Mouse (Mus musculus) kidney, embryonic 14.5 days (tissue): ENCODE measurements around the gene Foxl2. TPM values are rescaled to one million over a fixed set of nuclear protein-coding genes. Genes with fewer than 3 reads are reported as not detected.

Experiments used
- ATAC-seq: fragments of 200-750 bp; cut with Nextera tagmentation; 2 replicates; pipeline ENCODE4 v1.8.0; 2017; ENCODE audit warnings: moderate number of reproducible peaks, mild to moderate bottlenecking, moderate TSS enrichment, moderate library complexity; ENCODE audit not compliant: low FRiP score, low TSS enrichment
- H3K27ac ChIP-seq: fragments of 300-500 bp; sonication (generic); 2 replicates; pipeline ENCODE4 v1.5.1; 2014; ENCODE audit warnings: low read depth, mild to moderate bottlenecking, low read length, moderate library complexity, mixed read lengths
- H3K27me3 ChIP-seq: fragments of 300-500 bp; sonication (generic); 2 replicates; pipeline ENCODE4 v1.6.1; 2014; ENCODE audit warnings: mild to moderate bottlenecking, low read length; ENCODE audit not compliant: control insufficient read depth, insufficient read depth
- H3K36me3 ChIP-seq: fragments of 300-500 bp; sonication (generic); 2 replicates; pipeline ENCODE4 v1.6.1; 2014; ENCODE audit warnings: low read length, mixed read lengths; ENCODE audit not compliant: control insufficient read depth, insufficient read depth
- H3K4me1 ChIP-seq: fragments of 300-500 bp; sonication (generic); 2 replicates; pipeline ENCODE4 v1.6.1; 2014; ENCODE audit warnings: low read length, mixed read lengths; ENCODE audit not compliant: control insufficient read depth, insufficient read depth
- H3K4me2 ChIP-seq: fragments of 300-500 bp; sonication (generic); replicated peaks from 2 replicates; pipeline ENCODE4 v1.6.1; 2014; ENCODE audit warnings: low read depth, mild to moderate bottlenecking, low read length
- H3K4me3 ChIP-seq: fragments of 300-500 bp; sonication (generic); 2 replicates; pipeline ENCODE4 v1.5.1; 2014; ENCODE audit warnings: mild to moderate bottlenecking, low read length
- H3K9ac ChIP-seq: fragments of 300-500 bp; sonication (generic); 2 replicates; pipeline ENCODE4 v1.6.1; 2014; ENCODE audit warnings: low read depth, mild to moderate bottlenecking, low read length, moderate library complexity
- H3K9me3 ChIP-seq: fragments of 300-500 bp; sonication (generic); 2 replicates; pipeline ENCODE4 v1.6.1; 2016; ENCODE audit warnings: low read length; ENCODE audit not compliant: control insufficient read depth
- WGBS: fragments of 180-500 bp; shearing (Covaris S2); extraction: QIAGEN DNeasy Blood & Tissue Kit; methylation state at CpG from one replicate; pipeline ENCODE4 v1.1.7; 2014; 5-methylcytosine and 5-hydroxymethylcytosine counted together
- polyA plus RNA-seq: library from polyadenylated mRNA; unstranded; fragments of >200 nt; fragmentation: Nextera tagmentation; extraction: Ambion mirVana; gene quantifications from 2 replicates; pipeline ENCODE4 v1.2.1, GENCODE M21; 2014

Foxl2 gene
- polyA plus RNA-seq, 1 experiment from 2014 or later = not detected

DNA sequence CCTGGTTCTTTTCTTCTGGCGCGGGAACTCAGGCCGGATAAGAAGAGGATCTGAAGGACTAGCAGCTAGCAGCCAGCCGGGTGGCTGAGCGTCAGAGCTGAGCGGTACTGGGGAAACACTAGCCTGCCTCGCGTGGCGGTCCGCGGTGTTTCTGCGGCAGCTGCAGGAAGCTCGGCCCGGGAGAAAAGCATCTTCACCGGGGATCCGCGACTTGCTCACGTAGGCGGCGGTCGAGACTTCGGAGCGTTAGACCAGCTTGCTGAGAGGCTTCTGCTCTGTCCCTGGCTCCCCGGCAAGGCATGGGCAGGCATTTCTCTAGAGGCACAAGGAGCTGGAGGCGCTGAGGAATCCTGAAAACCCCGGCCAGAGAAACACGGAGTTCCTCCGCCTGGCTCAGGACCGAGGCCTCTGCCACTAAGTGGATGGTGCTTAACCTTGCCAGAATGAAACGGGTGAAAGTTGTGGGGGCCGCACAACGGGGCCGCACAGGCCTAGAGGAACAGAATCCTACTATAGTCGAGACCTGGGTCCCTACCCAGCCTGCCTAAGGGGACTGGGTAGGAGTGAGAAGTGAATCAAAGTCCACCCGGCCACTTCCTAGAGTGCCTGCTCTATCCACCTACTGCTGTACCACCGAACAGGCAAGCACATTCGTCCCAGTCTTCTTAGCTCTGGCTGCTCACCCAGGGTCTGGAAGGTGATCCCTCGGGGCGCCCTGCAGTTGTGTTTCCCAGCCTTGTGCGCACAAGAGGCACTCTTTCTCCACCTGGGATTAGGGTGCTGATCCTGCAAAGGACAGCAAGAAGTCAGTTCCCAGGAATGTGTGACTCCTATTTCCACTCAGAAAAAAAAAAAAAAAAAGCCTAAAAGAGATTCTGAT lies 2.7 kb upstream of the Foxl2 start:
- Histone ChIP-seq H3K4me3 (0 out of 2 replicates have a peak overlapping the region, but pooled peaks have one; percentile 16), H3K36me3 (no peaks in the 10 kb centered on the region), H3K9me3 (no peaks in the 10 kb centered on the region), H3K27me3 (peaks cover 82% of the 10 kb centered on the region), H3K4me1 (peaks cover 18% of the 10 kb centered on the region), H3K4me2 (peak overlapping the region; percentile 15; the same call in 1 of the 2 replicates), H3K27ac (no peak overlapping the region), H3K9ac (no peak overlapping the region)
- no peak for ATAC-seq
- 1% methylated on average over 40 of the region's 40 CpGs for WGBS

DNA sequence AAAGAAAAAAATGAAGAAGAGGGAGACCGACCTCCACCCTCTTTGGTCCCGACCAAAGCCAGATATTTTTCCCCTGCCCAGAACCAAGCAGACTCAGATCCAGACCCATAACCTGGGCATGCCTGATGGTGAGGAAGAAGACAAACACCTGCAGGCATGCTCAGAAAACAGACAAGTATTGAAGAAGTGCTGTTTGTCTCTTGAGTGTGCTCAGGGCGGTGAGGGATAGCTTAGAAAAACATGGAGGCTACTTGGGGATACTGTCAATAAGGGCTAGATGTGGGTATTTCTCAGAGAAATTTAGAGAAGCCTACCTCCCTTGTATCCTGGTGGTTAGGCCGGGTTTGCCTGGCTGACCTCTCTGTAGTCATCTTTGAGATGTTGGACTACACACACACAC lies 1.8 kb upstream of the Foxl2 start:
- Histone ChIP-seq H3K36me3 (no peaks in the 10 kb centered on the region), H3K9ac (no peak overlapping the region), H3K4me2 (no peak overlapping the region), H3K27me3 (peaks cover 83% of the 10 kb centered on the region), H3K9me3 (no peaks in the 10 kb centered on the region), H3K27ac (no peak overlapping the region), H3K4me1 (peaks cover 18% of the 10 kb centered on the region), H3K4me3 (no peak overlapping the region)
- no peak for ATAC-seq
- WGBS = 6% methylated on average over 4 of the region's 4 CpGs

DNA sequence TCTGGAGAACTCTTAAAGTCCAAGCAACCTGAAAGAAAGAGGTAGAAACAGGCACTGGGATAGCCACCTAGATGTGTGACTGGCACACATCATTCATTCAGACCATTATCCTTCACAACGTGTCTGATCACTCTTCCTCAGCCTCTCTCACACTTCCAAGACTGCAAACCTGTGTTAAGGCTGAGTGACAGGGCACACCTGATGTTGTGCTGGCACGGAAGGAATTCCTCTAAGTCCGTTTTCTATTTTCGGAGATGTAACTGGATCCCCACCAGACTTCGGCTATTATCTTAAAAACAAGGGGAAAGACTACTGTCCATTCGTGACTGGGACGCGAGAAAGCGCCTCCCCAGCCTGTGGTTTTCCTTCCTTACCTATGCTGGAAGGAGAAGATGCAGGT lies 1.3 kb upstream of the Foxl2 start:
- Histone ChIP-seq H3K27ac (no peak overlapping the region), H3K9me3 (no peaks in the 10 kb centered on the region), H3K4me1 (peaks cover 18% of the 10 kb centered on the region), H3K27me3 (peaks cover 84% of the 10 kb centered on the region), H3K36me3 (no peaks in the 10 kb centered on the region), H3K9ac (no peak overlapping the region), H3K4me3 (no peak overlapping the region), H3K4me2 (no peak overlapping the region)
- WGBS = 2% methylated on average over 9 of the region's 9 CpGs
- no peak for ATAC-seq

DNA sequence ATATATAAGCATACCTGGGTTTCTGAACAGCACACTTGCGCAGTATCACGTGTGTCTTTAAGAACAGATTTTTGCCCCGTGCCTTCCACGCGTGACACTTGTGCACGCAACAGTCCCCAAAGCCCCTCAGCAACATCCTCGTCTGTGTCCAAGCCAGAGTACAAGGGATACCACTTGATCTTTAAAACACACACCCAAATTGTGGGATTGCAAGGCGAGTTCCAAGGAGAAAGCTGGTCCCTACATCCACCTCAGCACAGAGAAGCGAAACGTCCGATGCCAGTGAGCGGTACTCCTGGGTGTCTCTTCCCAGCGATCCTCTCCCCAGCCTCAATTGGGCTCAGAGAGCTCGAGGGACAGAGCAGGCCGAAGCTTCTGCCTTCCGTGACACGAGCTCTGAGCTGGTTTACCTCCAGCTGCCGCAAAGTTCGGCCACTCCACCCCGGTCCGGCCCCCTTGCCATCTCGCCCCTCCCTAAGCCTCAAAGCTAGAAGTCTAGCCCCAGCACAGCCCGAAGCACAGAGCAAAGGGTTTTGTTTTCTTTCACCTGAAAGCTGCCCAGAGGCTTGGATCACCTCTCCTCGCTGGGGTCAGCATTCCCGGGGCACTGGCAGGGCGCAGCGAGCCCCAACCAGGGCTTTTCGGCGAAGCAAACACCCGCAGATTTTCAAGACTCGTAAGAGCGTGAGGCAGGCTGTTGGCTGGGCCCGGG lies 541 bp upstream of the Foxl2 start:
- no peak for ATAC-seq
- H3K27me3 ChIP-seq = peaks cover 87% of the 10 kb centered on the region
- H3K36me3 ChIP-seq = no peaks in the 10 kb centered on the region
- no peaks in the 10 kb centered on the region for H3K9me3 ChIP-seq
- H3K27ac ChIP-seq = no peak overlapping the region
- H3K4me1 ChIP-seq = peaks cover 18% of the 10 kb centered on the region
- H3K9ac ChIP-seq = no peak overlapping the region
- 3% methylated on average over 33 of the region's 33 CpGs for WGBS
- peak overlapping the region; percentile 44 for H3K4me3 ChIP-seq
- peak overlapping the region; percentile 72 for H3K4me2 ChIP-seq

DNA sequence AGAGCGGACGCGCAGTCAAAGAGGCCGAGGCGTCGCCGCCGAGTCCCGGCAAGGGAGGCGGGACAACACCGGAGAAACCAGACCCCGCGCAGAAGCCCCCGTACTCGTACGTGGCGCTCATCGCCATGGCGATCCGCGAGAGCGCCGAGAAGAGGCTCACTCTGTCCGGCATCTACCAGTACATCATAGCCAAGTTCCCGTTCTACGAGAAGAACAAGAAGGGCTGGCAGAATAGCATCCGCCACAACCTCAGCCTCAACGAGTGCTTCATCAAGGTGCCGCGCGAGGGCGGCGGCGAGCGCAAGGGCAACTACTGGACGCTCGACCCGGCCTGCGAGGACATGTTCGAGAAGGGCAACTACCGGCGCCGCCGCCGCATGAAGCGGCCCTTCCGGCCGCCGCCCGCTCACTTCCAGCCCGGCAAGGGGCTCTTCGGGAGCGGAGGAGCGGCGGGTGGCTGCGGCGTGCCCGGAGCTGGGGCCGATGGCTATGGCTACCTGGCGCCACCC lies 682 bp downstream of the Foxl2 start:
- Histone ChIP-seq H3K27me3 (peaks cover 91% of the 10 kb centered on the region), H3K27ac (no peak overlapping the region), H3K9me3 (no peaks in the 10 kb centered on the region), H3K4me1 (peaks cover 18% of the 10 kb centered on the region), H3K9ac (peak overlapping the region; percentile 32), H3K4me3 (peak overlapping the region; percentile 44), H3K36me3 (no peaks in the 10 kb centered on the region), H3K4me2 (peak overlapping the region; percentile 72)
- WGBS = under 1% methylated on average over 46 of the region's 60 CpGs
- 0 out of 2 replicates have a peak, but pooled peaks have one; percentile 2 for ATAC-seq

DNA sequence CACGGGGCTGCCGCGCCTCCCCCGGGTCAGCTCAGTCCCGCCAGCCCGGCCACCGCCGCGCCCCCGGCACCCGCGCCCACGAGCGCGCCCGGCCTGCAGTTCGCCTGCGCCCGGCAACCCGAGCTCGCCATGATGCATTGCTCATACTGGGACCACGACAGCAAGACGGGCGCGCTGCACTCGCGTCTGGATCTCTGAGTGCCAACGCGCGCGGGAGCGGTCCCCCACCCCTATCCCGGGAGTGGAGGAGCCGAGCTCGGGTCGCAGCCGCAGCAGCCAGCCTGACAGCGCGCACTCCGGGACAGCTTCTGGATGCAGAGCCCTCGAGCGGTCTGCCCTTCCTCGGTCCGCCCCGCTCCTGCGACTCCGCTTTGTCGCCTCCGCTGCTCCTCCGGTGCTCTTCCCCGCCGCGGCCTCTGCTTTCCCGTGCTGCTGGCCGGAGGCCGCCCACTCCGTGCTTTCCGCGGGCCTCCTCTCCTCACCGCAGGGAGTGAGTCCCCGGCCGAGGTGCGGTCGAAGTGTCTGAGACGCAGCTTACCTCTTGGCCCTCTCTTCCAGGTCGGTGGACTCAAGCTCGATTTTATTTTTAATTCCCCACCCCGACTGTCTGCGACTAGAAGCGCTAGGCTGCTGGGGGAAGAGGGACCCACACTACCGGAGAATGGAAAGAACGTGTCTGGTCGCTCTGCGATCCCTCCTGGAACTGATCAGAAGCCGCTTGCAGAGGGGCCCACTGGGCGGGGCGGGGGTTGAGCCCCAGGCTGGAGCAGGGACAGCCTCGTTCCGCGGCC lies 1.7 kb downstream of the Foxl2 start:
- ATAC-seq = peak; percentile 43; the same call in 1 of the 2 replicates
- H3K4me3 ChIP-seq = peak overlapping the region; percentile 44
- H3K9me3 ChIP-seq = no peaks in the 10 kb centered on the region
- under 1% methylated on average over 61 of the region's 80 CpGs for WGBS
- 0 out of 2 replicates have a peak overlapping the region, but pooled peaks have one; percentile 23 for H3K9ac ChIP-seq
- peaks cover 91% of the 10 kb centered on the region for H3K27me3 ChIP-seq
- H3K36me3 ChIP-seq = no peaks in the 10 kb centered on the region
- peak overlapping the region; percentile 72 for H3K4me2 ChIP-seq
- no peak overlapping the region for H3K27ac ChIP-seq
- H3K4me1 ChIP-seq = peaks cover 18% of the 10 kb centered on the region

DNA sequence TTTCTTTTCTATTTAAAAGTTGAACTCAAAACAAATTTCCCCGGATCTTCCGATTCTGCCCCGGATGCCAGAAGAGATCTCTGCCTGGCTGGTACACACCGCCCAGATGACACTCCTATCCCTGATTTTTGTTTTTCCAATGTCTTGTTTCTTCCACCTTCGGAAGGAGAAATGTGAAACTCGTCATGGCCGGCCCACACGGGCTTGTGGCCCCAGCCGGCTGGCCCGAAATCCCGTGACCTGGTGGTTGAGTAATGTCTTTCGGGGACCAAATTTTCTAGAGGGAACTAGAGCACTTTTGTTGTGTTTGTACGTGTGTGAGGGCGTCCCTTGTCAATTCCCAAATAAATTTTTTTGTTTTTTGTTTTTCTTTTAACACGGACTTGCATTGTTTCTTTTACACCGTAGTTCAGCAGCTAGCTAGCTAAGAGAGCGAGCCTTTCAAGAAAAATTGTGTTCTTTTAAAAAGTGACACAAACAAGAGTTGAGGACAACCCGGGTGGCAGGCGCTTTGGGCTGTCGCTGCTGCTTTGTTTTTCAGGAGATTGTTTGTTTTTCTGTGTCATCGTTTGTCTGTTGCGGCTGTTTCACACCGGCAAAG lies 2.8 kb downstream of the Foxl2 start:
- Histone ChIP-seq H3K9ac (no peak overlapping the region), H3K36me3 (no peaks in the 10 kb centered on the region), H3K27me3 (peaks cover 91% of the 10 kb centered on the region), H3K4me3 (no peak overlapping the region), H3K4me1 (peaks cover 18% of the 10 kb centered on the region), H3K4me2 (no peak overlapping the region), H3K27ac (no peak overlapping the region), H3K9me3 (no peaks in the 10 kb centered on the region)
- under 1% methylated on average over 23 of the region's 23 CpGs for WGBS
- no peak for ATAC-seq

DNA sequence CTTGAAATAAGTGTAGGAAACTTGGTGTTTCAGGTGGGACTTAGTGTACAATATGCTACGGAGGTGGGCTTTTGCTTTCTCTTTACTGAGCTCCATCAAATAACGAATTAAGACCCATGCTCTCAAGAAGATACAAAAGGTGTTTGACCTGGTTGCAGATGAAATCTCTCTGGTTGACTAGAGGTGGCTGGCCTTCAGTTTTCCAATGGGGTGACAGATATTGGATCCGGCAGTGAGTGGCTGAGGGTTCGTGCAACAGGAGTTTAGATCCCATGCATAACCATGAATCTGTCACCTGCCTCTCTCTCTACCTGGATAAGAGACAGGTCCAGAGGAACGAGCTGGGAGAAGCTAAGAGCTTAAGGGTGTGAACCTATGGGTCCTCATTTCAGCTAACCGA lies 3.5 kb downstream of the Foxl2 start:
- no peaks in the 10 kb centered on the region for H3K9me3 ChIP-seq
- no peak overlapping the region for H3K9ac ChIP-seq
- H3K27ac ChIP-seq = no peak overlapping the region
- H3K36me3 ChIP-seq = no peaks in the 10 kb centered on the region
- ATAC-seq = no peak
- peaks cover 91% of the 10 kb centered on the region for H3K27me3 ChIP-seq
- 3% methylated on average over 6 of the region's 6 CpGs for WGBS
- H3K4me3 ChIP-seq = no peak overlapping the region
- H3K4me2 ChIP-seq = no peak overlapping the region
- H3K4me1 ChIP-seq = peaks cover 18% of the 10 kb centered on the region
